Mouse (Mus musculus) B cell, adult 2 months (primary cell): Measurements from ENCODE around the gene Gatad2a.

Experiments used
- DNase-seq, 2 experiments: peaks; one replicate each; pipeline ENCODE4 v3.0.0; 2022

Gene Gatad2a

DNA sequence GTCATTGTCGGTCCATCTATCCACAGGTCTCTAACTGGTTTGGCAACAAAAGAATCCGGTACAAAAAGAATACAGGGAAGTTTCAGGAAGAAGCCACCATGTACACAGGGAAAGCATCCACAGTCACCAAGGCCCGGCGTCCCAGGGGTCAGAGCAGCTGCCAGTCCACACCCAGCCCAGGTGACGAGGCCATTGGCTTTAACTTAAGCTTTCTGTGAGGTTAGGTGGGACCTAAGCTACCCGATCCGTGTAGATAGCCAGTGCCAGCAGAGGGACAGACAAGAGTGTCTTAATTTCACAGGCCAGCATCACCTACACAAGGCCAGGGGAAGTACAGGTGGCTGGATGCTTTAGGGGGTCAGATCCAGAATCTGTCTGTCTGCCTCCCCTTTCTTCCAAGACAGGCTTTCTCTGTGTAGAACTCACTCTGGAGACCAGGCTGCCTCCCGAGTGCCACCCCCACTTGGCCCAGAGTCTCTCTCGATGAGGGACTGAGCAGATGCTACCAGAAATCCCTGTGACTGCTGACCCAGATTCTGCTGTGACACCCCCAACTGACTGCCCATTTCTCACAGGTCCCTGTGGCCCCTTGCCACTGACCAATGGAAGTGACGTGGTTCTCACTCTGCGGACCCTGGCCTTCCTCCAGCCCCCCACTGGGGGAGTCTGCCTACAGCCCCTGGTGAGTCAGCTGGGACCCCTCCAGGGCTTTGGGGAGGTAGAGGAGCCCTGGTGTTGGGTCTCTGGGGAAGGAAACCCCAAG, 126.0 kb downstream of the Gatad2a start:
- DNase-seq = no peak

GRCm38 (mm10) chr8:69867696-69868326, 128.4 kb downstream of the Gatad2a start:
- no peak for DNase-seq

DNA sequence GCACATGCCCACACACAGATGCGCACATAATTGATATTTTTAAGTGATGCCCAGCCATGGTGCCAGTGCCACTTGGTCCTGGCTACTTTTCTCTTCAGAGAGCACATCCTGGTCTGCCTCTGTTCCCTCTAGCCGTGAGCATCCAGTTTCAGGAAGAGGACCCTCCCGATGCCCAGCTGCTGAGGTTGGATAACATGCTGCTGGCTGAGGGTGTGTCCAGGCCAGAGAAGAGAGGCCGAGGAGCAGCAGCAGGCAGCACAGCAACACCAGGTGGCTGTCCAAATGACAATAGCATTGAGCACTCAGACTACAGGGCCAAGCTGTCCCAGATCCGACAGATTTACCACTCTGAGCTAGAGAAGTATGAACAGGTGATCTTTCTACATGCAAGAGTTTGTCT, 132.0 kb downstream of the Gatad2a start:
- no peak for DNase-seq

DNA sequence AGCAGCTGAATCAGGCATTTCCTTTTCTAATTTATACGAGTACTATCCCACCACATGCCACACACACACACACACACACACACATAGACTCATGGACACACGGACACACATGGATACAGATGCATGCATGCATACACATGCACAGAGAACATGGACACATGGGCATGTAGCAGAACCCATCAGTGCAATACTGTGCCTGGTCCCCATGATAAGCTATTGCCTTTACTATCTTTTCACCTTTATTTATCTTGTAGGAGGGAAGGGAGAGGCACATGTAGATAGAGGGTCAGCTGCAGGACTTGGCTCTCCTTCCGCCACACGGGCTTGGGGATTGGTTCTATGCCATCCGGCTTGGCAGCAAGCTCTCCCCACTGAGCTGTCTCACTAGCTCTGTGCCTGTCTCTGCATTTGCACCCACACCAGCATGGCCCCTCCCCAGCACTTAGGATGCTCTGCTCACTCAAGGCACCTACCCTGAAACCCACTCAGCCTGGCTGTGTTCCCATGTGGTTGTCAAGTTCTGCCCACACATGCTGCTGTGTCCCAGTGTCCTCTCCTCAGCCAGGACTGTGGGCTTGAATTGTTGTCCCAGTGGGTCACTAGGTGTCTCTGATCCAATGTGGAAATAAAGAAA, 132.7 kb downstream of the Gatad2a start:
- no peak for DNase-seq

DNA sequence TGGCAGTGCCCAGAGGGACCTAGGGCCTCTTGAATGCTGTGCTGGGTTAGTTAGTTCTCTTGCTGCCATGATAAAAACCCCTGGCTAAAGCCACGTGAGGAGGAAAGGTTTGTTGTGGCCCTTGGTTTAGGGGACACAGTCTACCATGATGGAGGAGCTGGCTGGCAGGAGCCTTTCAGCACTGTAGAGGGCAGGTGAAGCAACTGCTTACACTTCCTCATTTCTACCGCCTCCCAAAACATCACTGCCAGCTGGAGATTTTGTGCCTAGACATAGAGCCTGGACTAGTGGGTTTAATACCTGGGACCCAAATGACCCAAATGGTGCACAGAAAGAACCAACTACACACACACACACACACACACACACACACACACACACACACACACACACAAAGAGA, 134.9 kb downstream of the Gatad2a start:
- no peak for DNase-seq

GRCm38 (mm10) chr8:69860807-69861206, 135.4 kb downstream of the Gatad2a start:
- DNase-seq = no peak
